Mouse (Mus musculus) midbrain, embryonic 14.5 days (tissue): Measurements from ENCODE around the gene Lrch4. TPM values are rescaled to one million over a fixed set of nuclear protein-coding genes. Genes with fewer than 3 reads are reported as not detected.

ENCODE experiments used
- ATAC-seq: fragments of 200-750 bp; cut with Nextera tagmentation; 2 replicates; pipeline ENCODE4 v1.8.0; 2017; ENCODE audit warnings: moderate number of reproducible peaks, moderate library complexity; ENCODE audit not compliant: low FRiP score, low TSS enrichment
- DNase-seq: peaks from one replicate; pipeline ENCODE4 v3.0.0-alpha.2; 2015
- H3K27ac ChIP-seq: fragments of 300-500 bp; sonication (generic); replicated peaks from 2 replicates; pipeline ENCODE4 v1.5.1; 2014; ENCODE audit warnings: mild to moderate bottlenecking, low read depth, low read length, moderate library complexity
- H3K27me3 ChIP-seq: fragments of 300-500 bp; sonication (generic); 2 replicates; pipeline ENCODE4 v1.6.1; 2014; ENCODE audit warnings: low read length, control low read depth, mixed read lengths; ENCODE audit not compliant: control insufficient read depth, insufficient read depth
- H3K36me3 ChIP-seq: fragments of 300-500 bp; sonication (generic); 2 replicates; pipeline ENCODE4 v1.6.1; 2014; ENCODE audit warnings: low read length, control low read depth; ENCODE audit not compliant: control insufficient read depth, insufficient read depth
- H3K4me1 ChIP-seq: fragments of 300-500 bp; sonication (generic); 2 replicates; pipeline ENCODE4 v1.6.1; 2014; ENCODE audit warnings: mild to moderate bottlenecking, antibody characterized with exemption, low read length, control low read depth; ENCODE audit not compliant: control insufficient read depth, insufficient read depth
- H3K4me2 ChIP-seq: fragments of 300-500 bp; sonication (generic); 2 replicates; pipeline ENCODE4 v1.6.1; 2014; ENCODE audit warnings: mild to moderate bottlenecking, low read length, moderate library complexity
- H3K4me3 ChIP-seq: fragments of 300-500 bp; sonication (generic); replicated peaks from 2 replicates; pipeline ENCODE4 v1.5.1; 2014; ENCODE audit warnings: low read depth, low read length
- H3K9ac ChIP-seq: fragments of 300-500 bp; sonication (generic); replicated peaks from 2 replicates; pipeline ENCODE4 v1.6.1; 2014; ENCODE audit warnings: mild to moderate bottlenecking, low read length, moderate library complexity
- H3K9me3 ChIP-seq: fragments of 300-500 bp; sonication (generic); 2 replicates; pipeline ENCODE4 v1.6.1; 2016; ENCODE audit warnings: low read length, control low read depth, mixed read lengths; ENCODE audit not compliant: control insufficient read depth
- WGBS: fragments of 180-500 bp; shearing (Covaris S2); extraction: QIAGEN DNeasy Blood & Tissue Kit; methylation state at CpG from one replicate; pipeline ENCODE4 v1.1.7; 2014; 5-methylcytosine and 5-hydroxymethylcytosine counted together
- polyA plus RNA-seq: library from polyadenylated mRNA; unstranded; fragments of >200 nt; fragmentation: Nextera tagmentation; extraction: Ambion mirVana; gene quantifications from 2 replicates; pipeline ENCODE4 v1.2.1, GENCODE M21; 2014

Lrch4 gene
- polyA plus RNA-seq, 1 experiment from 2014 or later: 21.9 TPM

DNA sequence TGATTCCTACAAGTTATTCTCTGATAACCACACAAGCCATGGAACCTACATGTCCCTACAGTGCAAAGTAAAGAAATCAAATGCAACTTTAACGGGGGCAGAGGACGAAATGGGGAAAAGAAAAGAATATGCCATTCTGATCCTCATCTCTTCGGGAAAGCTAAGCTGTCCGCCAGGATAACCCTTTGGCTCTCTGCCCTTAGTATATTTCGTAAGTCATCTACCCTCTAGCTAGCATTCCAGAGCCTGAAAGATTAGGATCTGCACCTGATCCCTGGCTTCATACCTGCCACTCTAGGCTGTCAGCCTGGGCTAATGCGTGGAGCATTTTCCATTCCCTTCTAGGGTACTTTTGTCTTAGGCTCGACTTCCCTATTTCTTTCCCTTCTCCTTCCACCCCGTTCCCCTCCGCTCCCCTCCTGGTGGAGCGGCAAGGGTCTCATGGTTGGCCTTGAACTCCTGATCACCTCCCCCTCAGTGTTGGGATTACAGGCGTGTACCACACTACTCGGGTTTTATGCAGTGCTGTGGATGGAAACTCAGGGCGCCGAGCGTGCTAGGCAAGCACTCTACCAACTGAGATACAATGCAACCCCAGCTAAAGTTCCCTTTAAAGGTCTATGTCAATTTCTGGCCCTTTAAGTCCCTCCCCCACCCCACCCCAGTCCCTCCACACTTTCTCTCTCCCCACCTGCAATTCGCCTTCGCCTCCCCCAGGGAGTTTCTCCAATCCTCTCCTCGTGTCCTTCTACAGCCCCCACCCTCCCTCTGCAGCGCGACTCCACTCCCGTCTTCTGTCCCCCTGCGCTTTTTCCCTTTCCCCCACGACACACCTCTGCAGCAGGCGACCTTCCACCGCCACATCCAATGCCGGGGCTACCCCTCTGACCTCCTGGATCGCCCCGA, 54.7 kb downstream of the Lrch4 start:
- H3K4me3 ChIP-seq: peak overlapping the region; percentile 72
- no peaks in the 10 kb centered on the region for H3K27me3 ChIP-seq
- H3K27ac ChIP-seq: peak overlapping the region; percentile 74
- peak; percentile 40 for DNase-seq
- peaks cover 17% of the 10 kb centered on the region for H3K4me1 ChIP-seq
- 10% methylated on average over 28 of the region's 28 CpGs for WGBS
- no peaks in the 10 kb centered on the region for H3K9me3 ChIP-seq
- H3K9ac ChIP-seq: peak overlapping the region; percentile 62
- ATAC-seq: peak; percentile 39
- H3K4me2 ChIP-seq: peak overlapping the region; percentile 83
- H3K36me3 ChIP-seq: no peaks in the 10 kb centered on the region

DNA sequence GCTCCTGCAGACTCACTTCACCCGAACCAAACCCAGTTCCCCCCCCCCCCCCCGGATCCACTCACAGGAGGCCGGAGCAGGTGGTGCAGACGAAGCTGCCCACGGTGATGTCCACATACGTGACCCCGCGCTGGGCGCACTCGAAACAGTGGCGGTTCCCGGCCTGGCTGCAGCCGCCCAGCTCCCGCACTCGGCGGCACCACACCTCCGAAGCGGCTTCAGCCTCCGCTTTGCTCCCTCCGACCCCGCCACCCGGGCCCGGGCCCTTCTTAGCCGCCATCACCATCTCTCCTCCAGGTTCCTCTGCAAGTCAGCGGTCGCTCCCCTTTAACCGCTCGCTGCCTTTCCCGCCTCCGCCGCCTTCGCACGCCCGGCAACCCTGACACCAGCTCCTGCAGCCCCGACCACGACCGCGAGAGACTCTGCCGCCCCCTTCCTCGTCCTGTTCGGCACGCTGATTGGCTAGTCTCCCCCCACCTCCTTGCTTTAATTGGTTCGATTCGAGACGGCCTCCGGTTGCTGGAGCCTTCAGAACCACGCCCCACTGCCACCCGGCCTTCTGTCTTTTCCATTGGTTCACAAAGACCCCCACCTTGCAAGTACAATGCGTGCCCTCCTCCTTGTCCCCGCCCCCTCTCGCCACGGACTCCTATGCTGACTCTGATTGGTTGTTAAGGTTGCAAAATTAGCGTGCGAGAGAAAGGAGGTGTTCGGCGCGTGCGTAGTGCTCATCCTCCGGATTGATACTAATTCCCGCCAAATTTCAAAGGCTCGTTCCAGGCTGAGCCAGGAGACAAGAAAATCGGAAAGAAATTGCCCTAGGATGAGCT, 55.6 kb downstream of the Lrch4 start, which contains the start of gene Agfg2:
Gene Agfg2, minus strand, starts transcription at position 433 of the 830 bp plus-strand sequence.
- H3K4me1 ChIP-seq: peaks cover 17% of the 10 kb centered on the region
- H3K9ac ChIP-seq: peak within 1 kb of the TSS; percentile 62
- WGBS: under 1% methylated on average over 62 of the region's 62 CpGs
- H3K9me3 ChIP-seq: no peaks in the 10 kb centered on the region
- H3K27ac ChIP-seq: peak within 1 kb of the TSS; percentile 74
- no peaks in the 10 kb centered on the region for H3K36me3 ChIP-seq
- H3K4me3 ChIP-seq: peak within 1 kb of the TSS; percentile 72
- peak within 1 kb of the TSS; percentile 83 for H3K4me2 ChIP-seq
- peak; percentile 99 for DNase-seq
- peak; percentile 98 for ATAC-seq
- no peaks in the 10 kb centered on the region for H3K27me3 ChIP-seq

- Histone ChIP-seq H3K9ac (no peak overlapping the region), H3K36me3 (no peaks in the 10 kb centered on the region), H3K4me2 (no peak overlapping the region), H3K27me3 (no peaks in the 10 kb centered on the region), H3K27ac (no peak overlapping the region), H3K4me1 (peaks cover 17% of the 10 kb centered on the region), H3K9me3 (no peaks in the 10 kb centered on the region), H3K4me3 (no peak overlapping the region)
- ATAC-seq (no peak), DNase-seq (no peak)
- WGBS: 96% methylated on average over 3 of the region's 3 CpGs
Observed at GRCm38 (mm10) chr5:137685653-137686052, 56.7 kb downstream of the Lrch4 start.

DNA sequence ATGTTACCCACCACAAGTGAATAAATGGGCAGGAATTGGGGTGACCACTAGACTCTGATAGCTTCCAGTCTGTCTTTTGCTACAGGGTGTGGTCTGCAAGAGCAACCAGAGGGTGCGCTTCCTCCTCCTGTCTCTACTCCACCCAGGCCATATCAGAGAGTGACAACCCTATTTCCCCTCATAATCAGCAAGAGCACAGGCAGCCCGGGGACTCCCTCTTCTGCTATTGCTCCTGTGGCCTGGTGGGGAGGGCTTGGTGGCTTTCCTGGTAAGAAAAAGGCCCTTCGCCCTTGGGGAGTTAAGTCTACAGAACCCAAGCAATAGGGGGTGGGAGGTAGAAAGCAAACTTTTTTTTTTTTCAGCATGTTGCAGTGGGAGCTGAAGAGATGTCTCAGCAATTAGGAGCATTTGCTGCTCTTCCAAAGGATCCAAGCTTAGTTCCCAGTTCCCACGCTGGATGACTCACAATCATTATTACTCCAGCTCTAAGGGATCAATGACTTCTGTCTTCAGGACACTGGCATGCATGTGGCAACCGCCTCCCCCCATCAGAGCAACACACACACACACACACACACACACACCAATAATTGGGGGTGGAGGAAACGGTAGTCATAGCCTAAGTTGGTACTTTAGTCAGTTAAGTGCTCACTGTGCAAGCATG, 57.3 kb downstream of the Lrch4 start:
- Histone ChIP-seq H3K4me1 (peaks cover 17% of the 10 kb centered on the region), H3K36me3 (no peaks in the 10 kb centered on the region), H3K27me3 (no peaks in the 10 kb centered on the region), H3K4me3 (no peak overlapping the region), H3K9ac (no peak overlapping the region), H3K4me2 (no peak overlapping the region), H3K27ac (no peak overlapping the region), H3K9me3 (no peaks in the 10 kb centered on the region)
- WGBS: 89% methylated on average over 6 of the region's 6 CpGs
- no peak for ATAC-seq
- DNase-seq: no peak

DNA sequence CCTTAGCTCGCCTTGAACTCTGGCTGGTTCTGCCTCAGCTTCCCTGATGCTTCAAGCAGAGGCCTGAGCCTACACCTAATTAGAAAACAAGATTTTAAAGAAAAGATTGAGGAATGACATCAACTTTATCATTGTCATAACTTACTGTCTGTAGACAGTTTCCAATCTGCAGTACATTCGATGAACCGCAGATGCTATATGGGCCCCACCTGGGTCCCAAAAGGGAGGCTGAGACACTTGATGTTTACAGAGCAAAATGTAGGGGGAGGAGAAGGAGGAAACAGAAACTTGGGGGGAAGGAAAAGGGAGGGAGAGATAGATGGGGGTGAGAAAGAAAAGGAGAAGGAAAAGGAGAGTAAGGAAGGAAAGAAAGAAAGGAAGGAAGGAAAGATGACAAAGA, 61.1 kb downstream of the Lrch4 start:
- no peaks in the 10 kb centered on the region for H3K4me1 ChIP-seq
- no peak overlapping the region for H3K4me2 ChIP-seq
- H3K27ac ChIP-seq: no peak overlapping the region
- no peaks in the 10 kb centered on the region for H3K36me3 ChIP-seq
- no peaks in the 10 kb centered on the region for H3K27me3 ChIP-seq
- no peak for DNase-seq
- no peak overlapping the region for H3K4me3 ChIP-seq
- WGBS: 87% methylated on average over 3 of the region's 3 CpGs
- no peak overlapping the region for H3K9ac ChIP-seq
- ATAC-seq: no peak
- no peaks in the 10 kb centered on the region for H3K9me3 ChIP-seq

GRCm38 (mm10) chr5:137690531-137690930, 61.6 kb downstream of the Lrch4 start:
- H3K27ac ChIP-seq: no peak overlapping the region
- H3K9ac ChIP-seq: no peak overlapping the region
- no peaks in the 10 kb centered on the region for H3K4me1 ChIP-seq
- no peak overlapping the region for H3K4me3 ChIP-seq
- H3K27me3 ChIP-seq: no peaks in the 10 kb centered on the region
- WGBS: 67% methylated on average over 9 of the region's 9 CpGs
- DNase-seq: no peak
- no peak overlapping the region for H3K4me2 ChIP-seq
- no peaks in the 10 kb centered on the region for H3K9me3 ChIP-seq
- no peaks in the 10 kb centered on the region for H3K36me3 ChIP-seq
- no peak for ATAC-seq

Other genes starting within 250 kb of the Lrch4 start
- gene Zan, start 152.1 kb upstream of the Lrch4 start, polyA plus RNA-seq: 0.11 and 0.12 TPM in 2 replicates
- 83.7 and 103 TPM in 2 replicates for gene Pop7, start 126.6 kb upstream of the Lrch4 start, polyA plus RNA-seq
- 17.0 and 23.5 TPM in 2 replicates for gene Gigyf1, start 110.6 kb upstream of the Lrch4 start, polyA plus RNA-seq
- gene Epo, start 95.9 kb upstream of the Lrch4 start, polyA plus RNA-seq: not detected in 2 replicates
- gene Gnb2, start 95.6 kb upstream of the Lrch4 start, polyA plus RNA-seq: 633 and 757 TPM in 2 replicates
- gene Actl6b, start 75.6 kb upstream of the Lrch4 start, polyA plus RNA-seq: 234 and 291 TPM in 2 replicates
- gene Tfr2, start 59.3 kb upstream of the Lrch4 start, polyA plus RNA-seq: 4.0 and 5.6 TPM in 2 replicates
- gene Mospd3, start 28.1 kb upstream of the Lrch4 start, polyA plus RNA-seq: 67.2 and 83.9 TPM in 2 replicates
- gene Pcolce, start 15.3 kb upstream of the Lrch4 start, polyA plus RNA-seq: 3.0 and 11.7 TPM in 2 replicates
- 0.09 and 0.18 TPM in 2 replicates for gene Fbxo24, start 119 bp upstream of the Lrch4 start, polyA plus RNA-seq
- 4.4 and 6.0 TPM in 2 replicates for gene Gm20605, start 54 bp downstream of the Lrch4 start, polyA plus RNA-seq
- gene Sap25, start 12.2 kb downstream of the Lrch4 start, polyA plus RNA-seq: 4.1 and 5.6 TPM in 2 replicates
- gene Irs3, start 16.6 kb downstream of the Lrch4 start, polyA plus RNA-seq: not detected in 2 replicates
- 10.3 and 12.8 TPM in 2 replicates for gene Agfg2, start 55.6 kb downstream of the Lrch4 start, polyA plus RNA-seq
- gene Nyap1, start 112.5 kb downstream of the Lrch4 start, polyA plus RNA-seq: 16.2 and 28.8 TPM in 2 replicates
- 42.1 and 47.0 TPM in 2 replicates for gene Tsc22d4, start 116.6 kb downstream of the Lrch4 start, polyA plus RNA-seq
- gene Ppp1r35, start 149.7 kb downstream of the Lrch4 start, polyA plus RNA-seq: 53.4 and 58.6 TPM in 2 replicates
- gene Mepce, start 158.5 kb downstream of the Lrch4 start, polyA plus RNA-seq: 11.3 and 14.4 TPM in 2 replicates
- 5.6 and 8.2 TPM in 2 replicates for gene Zcwpw1, start 158.7 kb downstream of the Lrch4 start, polyA plus RNA-seq
- gene Pilra, start 207.2 kb downstream of the Lrch4 start, polyA plus RNA-seq: 0.26 and 0.51 TPM in 2 replicates
- not detected in 2 replicates for gene Pilrb1, start 229.0 kb downstream of the Lrch4 start, polyA plus RNA-seq
- gene Pilrb2, start 242.7 kb downstream of the Lrch4 start, polyA plus RNA-seq: 0.57 TPM in 1 of 2 replicates, not detected in the other